Mouse (Mus musculus): ENCODE data around the gene Cyp2s1.

- TF ChIP-seq POLR2A (IDR thresholded peaks at IDR 0.05; ENCODE audit: extremely low read depth, insufficient read depth, low read length) (no peak), CTCF (IDR thresholded peaks at IDR 0.05; ENCODE audit: extremely low read depth, insufficient read depth, low read length) (no peak)
Measured at GRCm38 (mm10) chr7:25789129-25789440, 27.6 kb downstream of the Cyp2s1 start.

Measured in cortical plate, adult 2 months (tissue).